Mouse (Mus musculus) hindbrain, embryonic 14.5 days (tissue): ENCODE data around the gene Radil. TPM values are rescaled to one million over a fixed set of nuclear protein-coding genes. Genes with fewer than 3 reads are reported as not detected.
A peak's percentile ranks its signal among the peaks of the same experiment; 100 is the strongest.

ENCODE experiments used
- ATAC-seq: fragments of 200-750 bp; cut with Nextera tagmentation; 2 replicates; pipeline ENCODE4 v1.8.0; 2017; ENCODE audit warnings: moderate number of reproducible peaks, mild to moderate bottlenecking, moderate TSS enrichment, moderate library complexity; ENCODE audit not compliant: low FRiP score
- DNase-seq: peaks from one replicate; pipeline ENCODE4 v3.0.0-alpha.2; 2015; ENCODE audit warnings: low spot score
- H3K27ac ChIP-seq: fragments of 300-500 bp; sonication (generic); 2 replicates; pipeline ENCODE4 v1.5.1; 2014; ENCODE audit warnings: mild to moderate bottlenecking, moderate library complexity
- H3K27me3 ChIP-seq: fragments of 300-500 bp; sonication (generic); 2 replicates; pipeline ENCODE4 v1.6.1; 2014; ENCODE audit warnings: mild to moderate bottlenecking, low read length, mixed read lengths; ENCODE audit not compliant: control insufficient read depth, insufficient read depth
- H3K36me3 ChIP-seq: fragments of 300-500 bp; sonication (generic); replicated peaks from 2 replicates; pipeline ENCODE4 v1.6.1; 2014; ENCODE audit not compliant: control insufficient read depth, insufficient read depth
- H3K4me1 ChIP-seq: fragments of 300-500 bp; sonication (generic); replicated peaks from 2 replicates; pipeline ENCODE4 v1.6.1; 2014; ENCODE audit warnings: antibody characterized with exemption, low read length, mixed read lengths; ENCODE audit not compliant: control insufficient read depth, insufficient read depth
- H3K4me2 ChIP-seq: fragments of 300-500 bp; sonication (generic); replicated peaks from 2 replicates; pipeline ENCODE4 v1.6.1; 2014; ENCODE audit warnings: mild to moderate bottlenecking, moderate library complexity
- H3K4me3 ChIP-seq: fragments of 300-500 bp; sonication (generic); replicated peaks from 2 replicates; pipeline ENCODE4 v1.5.1; 2014; ENCODE audit warnings: mild to moderate bottlenecking, low read length
- H3K9ac ChIP-seq: fragments of 300-500 bp; sonication (generic); 2 replicates; pipeline ENCODE4 v1.6.1; 2014
- H3K9me3 ChIP-seq: fragments of 300-500 bp; sonication (generic); 2 replicates; pipeline ENCODE4 v1.6.1; 2016; ENCODE audit warnings: low read length; ENCODE audit not compliant: control insufficient read depth
- WGBS: fragments of 180-500 bp; shearing (Covaris S2); extraction: QIAGEN DNeasy Blood & Tissue Kit; methylation state at CpG from one replicate; pipeline ENCODE4 v1.1.7; 2014; 5-methylcytosine and 5-hydroxymethylcytosine counted together
- polyA plus RNA-seq: library from polyadenylated mRNA; unstranded; fragments of >200 nt; fragmentation: Nextera tagmentation; extraction: Ambion mirVana; gene quantifications from 2 replicates; pipeline ENCODE4 v1.2.1, GENCODE M21; 2014

The Radil gene
- polyA plus RNA-seq, 1 experiment from 2014 or later, result 17.4 TPM

DNA sequence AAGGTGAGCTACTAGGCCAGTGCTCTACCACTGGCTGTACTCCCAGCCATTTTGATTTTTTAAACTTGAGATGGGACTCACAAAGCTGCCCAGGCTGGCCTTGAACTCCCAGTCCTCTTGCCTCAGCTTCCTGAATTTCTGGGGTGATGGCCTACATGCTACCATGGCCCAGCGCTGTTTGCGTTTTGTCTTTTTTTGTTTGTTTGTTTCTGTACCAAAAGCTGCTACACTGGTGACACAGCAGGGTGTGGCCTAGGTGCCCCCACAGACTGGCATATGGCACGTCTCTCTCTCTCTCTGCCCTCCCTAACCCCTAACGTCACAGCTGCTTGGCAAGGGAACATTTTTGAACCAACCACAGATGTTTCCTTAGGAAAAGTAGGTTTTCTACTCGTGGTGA is 91.1 kb downstream of the Radil start:
- DNase-seq (no peak), ATAC-seq (no peak)
- Histone ChIP-seq H3K9ac (no peak overlapping the region), H3K36me3 (peaks cover 52% of the 10 kb centered on the region), H3K9me3 (no peaks in the 10 kb centered on the region), H3K4me3 (no peak overlapping the region), H3K4me2 (no peak overlapping the region), H3K27ac (no peak overlapping the region), H3K4me1 (peaks cover 11% of the 10 kb centered on the region), H3K27me3 (no peaks in the 10 kb centered on the region)
- 72% methylated on average over 5 of the region's 5 CpGs for WGBS

DNA sequence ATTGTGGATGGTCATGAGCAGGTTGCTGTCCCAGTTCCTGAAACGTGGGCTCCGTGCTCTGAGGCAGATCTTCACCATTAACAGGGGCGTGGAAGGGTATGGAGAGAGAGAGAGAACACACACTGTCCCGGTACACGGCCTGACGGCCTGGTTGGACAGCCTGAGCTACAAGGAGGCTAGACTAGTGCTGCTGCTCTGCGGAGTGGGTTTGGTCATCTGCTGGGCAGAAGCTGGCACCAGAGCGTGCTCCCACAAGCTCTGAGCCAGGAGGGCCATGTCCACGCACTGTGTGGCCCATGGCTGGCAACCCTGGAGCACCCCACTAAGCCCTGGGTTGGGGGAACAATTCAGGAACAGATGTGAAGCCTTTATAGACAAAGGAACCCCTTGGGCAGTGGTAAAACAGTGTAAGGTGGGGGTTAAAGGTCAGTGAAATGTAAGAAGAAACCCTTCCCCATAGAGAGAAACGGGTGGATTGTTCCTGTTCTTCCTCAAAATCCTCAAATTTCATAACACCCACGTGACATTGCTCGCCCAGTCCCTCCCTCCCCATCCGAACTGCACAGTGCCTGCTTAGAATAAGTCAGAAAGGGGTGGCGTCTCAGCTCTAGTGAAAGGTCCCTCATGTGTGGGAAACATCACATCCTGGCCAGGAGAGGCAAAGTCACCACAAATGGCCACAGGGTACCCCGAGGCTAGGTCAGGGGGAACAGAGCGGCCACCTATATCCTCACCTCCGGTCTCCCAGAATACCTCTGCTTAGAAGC is 91.9 kb downstream of the Radil start:
- ATAC-seq (no peak), DNase-seq (no peak)
- Histone ChIP-seq H3K36me3 (peaks cover 61% of the 10 kb centered on the region), H3K4me3 (no peak overlapping the region), H3K9me3 (no peaks in the 10 kb centered on the region), H3K9ac (no peak overlapping the region), H3K27me3 (no peaks in the 10 kb centered on the region), H3K4me1 (peaks cover 5% of the 10 kb centered on the region; the same call in 1 of the 2 replicates), H3K27ac (no peak overlapping the region), H3K4me2 (no peak overlapping the region)
- WGBS, result 95% methylated on average over 17 of the region's 17 CpGs

DNA sequence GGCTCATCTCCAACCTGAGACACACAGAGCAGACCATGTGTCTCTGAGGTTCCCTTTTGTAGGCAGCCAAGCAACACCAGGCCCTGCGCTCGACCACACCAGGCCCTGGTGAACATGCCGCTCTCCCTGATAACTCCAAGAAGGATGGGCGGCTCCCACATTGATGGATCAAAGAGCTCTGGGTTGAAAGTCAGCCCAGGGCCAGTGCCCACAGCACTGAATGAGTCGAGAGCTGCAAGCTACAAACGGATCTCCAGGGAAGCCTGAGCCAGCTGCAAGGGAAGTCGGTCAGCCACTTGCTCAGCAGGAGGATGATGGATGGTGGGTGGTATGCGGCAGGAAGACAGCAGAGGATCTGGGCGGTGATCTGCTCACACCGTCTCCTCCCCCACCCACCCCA is 93.6 kb downstream of the Radil start:
- WGBS, result 59% methylated on average over 10 of the region's 10 CpGs
- H3K4me3 ChIP-seq, result no peak overlapping the region
- H3K36me3 ChIP-seq, result peaks cover 77% of the 10 kb centered on the region
- no peaks in the 10 kb centered on the region for H3K27me3 ChIP-seq
- H3K9ac ChIP-seq, result no peak overlapping the region
- H3K9me3 ChIP-seq, result no peaks in the 10 kb centered on the region
- no peak overlapping the region for H3K27ac ChIP-seq
- ATAC-seq, result no peak
- H3K4me1 ChIP-seq, result no peaks in the 10 kb centered on the region
- H3K4me2 ChIP-seq, result no peak overlapping the region
- DNase-seq, result no peak

DNA sequence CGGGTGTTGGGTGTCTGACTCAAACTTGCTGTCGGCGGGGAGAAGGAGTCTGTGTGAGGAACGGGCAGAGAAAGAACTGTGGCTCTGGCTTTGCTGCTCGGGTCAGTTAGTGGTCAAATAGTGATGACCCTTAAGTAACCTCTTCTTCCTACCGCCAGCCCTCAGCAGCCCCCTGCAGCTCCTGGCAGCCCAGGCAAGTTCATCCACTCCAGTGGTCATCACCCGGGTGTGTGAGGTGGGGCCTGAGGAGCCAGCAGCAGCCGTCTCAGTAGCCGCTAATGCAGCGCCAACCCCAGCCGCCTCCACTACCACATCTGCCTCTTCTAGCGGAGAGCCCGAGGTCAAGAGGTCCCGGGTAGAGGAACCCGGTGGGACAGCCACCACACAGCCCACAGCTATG is 94.6 kb downstream of the Radil start:
- Histone ChIP-seq H3K9ac (no peak overlapping the region), H3K4me1 (no peaks in the 10 kb centered on the region), H3K4me3 (no peak overlapping the region), H3K36me3 (peaks cover 82% of the 10 kb centered on the region), H3K27me3 (no peaks in the 10 kb centered on the region), H3K9me3 (no peaks in the 10 kb centered on the region), H3K27ac (no peak overlapping the region), H3K4me2 (no peak overlapping the region)
- WGBS, result 64% methylated on average over 15 of the region's 15 CpGs
- DNase-seq (no peak), ATAC-seq (no peak)

DNA sequence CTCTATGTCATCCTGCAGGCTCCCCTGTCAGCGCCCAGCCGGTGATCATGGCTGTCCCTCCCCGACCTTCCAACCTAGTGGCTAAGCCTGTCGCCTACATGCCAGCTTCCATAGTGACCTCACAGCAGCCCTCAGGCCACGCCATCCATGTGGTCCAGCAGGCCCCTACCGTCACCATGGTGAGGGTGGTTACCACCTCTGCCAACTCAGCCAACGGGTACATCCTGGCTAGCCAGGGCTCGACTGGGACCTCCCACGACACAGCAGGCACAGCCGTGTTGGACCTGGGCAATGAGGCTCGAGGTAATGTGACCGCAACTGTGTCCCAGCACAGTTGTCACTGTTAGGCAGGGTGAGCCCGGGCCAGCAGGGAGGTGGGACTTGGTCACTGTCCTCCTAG is 97.2 kb downstream of the Radil start:
- H3K4me3 ChIP-seq, result no peak overlapping the region
- 94% methylated on average over 13 of the region's 13 CpGs for WGBS
- H3K36me3 ChIP-seq, result peaks cover 76% of the 10 kb centered on the region
- no peaks in the 10 kb centered on the region for H3K27me3 ChIP-seq
- no peak overlapping the region for H3K27ac ChIP-seq
- DNase-seq (no peak), ATAC-seq (no peak)
- H3K4me1 ChIP-seq, result no peaks in the 10 kb centered on the region
- no peak overlapping the region for H3K9ac ChIP-seq
- H3K4me2 ChIP-seq, result no peak overlapping the region
- H3K9me3 ChIP-seq, result no peaks in the 10 kb centered on the region

DNA sequence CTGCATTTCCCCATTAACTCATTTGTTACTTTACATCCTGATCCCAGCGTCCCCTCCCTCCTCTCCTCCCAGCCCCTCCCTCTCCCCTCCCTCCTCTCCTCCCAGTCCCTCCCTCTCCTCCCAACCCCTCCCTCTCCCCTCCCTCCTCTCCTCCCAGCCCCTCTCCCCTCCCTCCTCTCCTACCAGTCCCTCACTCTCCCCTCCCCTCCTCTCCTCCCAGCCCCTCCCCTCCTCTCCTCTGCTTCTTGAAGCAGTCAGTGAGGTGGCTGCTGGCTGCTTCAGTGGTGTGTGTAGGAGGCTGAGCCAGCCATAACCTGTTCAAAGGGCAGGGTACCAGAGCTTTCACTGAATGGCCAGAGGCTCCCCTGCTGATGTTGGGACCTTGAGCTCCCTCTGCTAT is 99.1 kb downstream of the Radil start:
- DNase-seq (no peak), ATAC-seq (no peak)
- Histone ChIP-seq H3K27me3 (no peaks in the 10 kb centered on the region), H3K9ac (no peak overlapping the region), H3K4me1 (peaks cover 4% of the 10 kb centered on the region; the same call in 1 of the 2 replicates), H3K4me2 (no peak overlapping the region), H3K9me3 (no peaks in the 10 kb centered on the region), H3K36me3 (peaks cover 59% of the 10 kb centered on the region), H3K4me3 (no peak overlapping the region), H3K27ac (no peak overlapping the region)
- 38% methylated on average over 1 of the region's 1 CpGs for WGBS

DNA sequence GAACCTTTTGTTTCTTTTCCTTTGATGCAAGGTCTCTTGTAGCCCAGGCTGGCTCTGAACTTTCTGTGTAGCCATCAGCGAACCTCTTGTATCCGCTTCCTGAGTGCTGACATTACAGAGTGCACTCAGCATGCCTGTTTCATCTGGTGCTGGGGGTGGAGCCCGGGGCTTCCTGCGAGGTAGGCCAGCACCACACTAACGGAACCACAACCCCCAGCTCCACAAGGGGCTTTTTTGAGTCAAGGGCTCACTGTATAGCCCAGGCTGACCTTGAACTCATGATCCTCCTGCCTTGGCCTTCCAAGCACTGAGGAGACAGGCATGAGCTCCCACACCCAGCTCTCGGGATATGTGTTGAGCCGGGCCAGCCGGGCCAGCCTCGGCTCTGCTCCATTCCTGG is 100.1 kb downstream of the Radil start:
- peaks cover 50% of the 10 kb centered on the region for H3K36me3 ChIP-seq
- no peaks in the 10 kb centered on the region for H3K9me3 ChIP-seq
- H3K27ac ChIP-seq, result no peak overlapping the region
- 83% methylated on average over 9 of the region's 9 CpGs for WGBS
- no peaks in the 10 kb centered on the region for H3K27me3 ChIP-seq
- ATAC-seq (no peak), DNase-seq (no peak)
- H3K9ac ChIP-seq, result no peak overlapping the region
- H3K4me3 ChIP-seq, result no peak overlapping the region
- no peak overlapping the region for H3K4me2 ChIP-seq
- H3K4me1 ChIP-seq, result peaks cover 6% of the 10 kb centered on the region; the same call in 1 of the 2 replicates

DNA sequence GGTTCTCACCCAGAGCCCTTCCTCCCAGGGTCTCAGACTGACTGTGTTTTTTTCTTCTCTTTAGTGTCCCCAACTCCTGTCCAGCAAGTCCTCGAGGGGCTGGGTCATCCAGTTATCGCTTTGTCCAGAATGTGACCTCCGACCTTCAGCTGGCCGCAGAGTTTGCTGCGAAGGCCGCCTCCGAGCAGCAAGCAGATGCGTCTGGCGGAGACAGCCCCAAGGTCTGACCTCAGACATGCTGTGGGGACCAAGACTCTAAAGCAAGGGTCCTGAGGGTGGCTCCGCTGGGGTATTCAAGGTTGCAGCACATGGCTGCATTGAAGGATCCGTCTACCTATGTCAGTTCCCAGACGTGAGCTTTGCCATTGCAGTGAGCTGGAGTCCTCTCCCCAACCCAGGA is 102.3 kb downstream of the Radil start:
- Histone ChIP-seq H3K4me1 (peaks cover 11% of the 10 kb centered on the region; the same call in 1 of the 2 replicates), H3K4me2 (no peak overlapping the region), H3K27ac (no peak overlapping the region), H3K9me3 (no peaks in the 10 kb centered on the region), H3K27me3 (no peaks in the 10 kb centered on the region), H3K9ac (no peak overlapping the region; the same call in 1 of the 2 replicates), H3K4me3 (no peak overlapping the region), H3K36me3 (peaks cover 30% of the 10 kb centered on the region)
- WGBS, result 62% methylated on average over 12 of the region's 12 CpGs
- ATAC-seq (no peak), DNase-seq (no peak)

DNA sequence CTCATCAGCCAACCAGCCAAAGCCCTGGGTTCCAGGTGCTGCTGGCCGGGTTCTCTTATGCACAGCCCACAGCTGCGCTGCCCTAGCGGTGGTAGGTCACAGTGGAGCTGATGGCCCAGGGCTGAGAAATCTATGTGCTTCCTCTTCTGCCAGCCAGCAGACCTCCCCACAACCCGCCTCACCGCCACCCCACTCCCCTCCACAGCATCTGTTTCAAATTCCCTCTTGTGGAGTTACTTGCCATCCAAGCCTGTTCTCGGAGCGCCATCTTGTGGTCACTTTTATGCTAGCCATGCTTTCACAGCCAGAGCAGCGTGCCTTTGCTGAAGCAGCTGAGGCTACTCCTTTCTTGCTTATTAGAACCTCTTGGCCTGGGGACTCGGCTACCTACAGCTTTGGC is 102.8 kb downstream of the Radil start:
- peak; percentile 78 for ATAC-seq
- WGBS, result 9% methylated on average over 9 of the region's 9 CpGs
- no peak overlapping the region for H3K4me3 ChIP-seq
- H3K27me3 ChIP-seq, result no peaks in the 10 kb centered on the region
- no peaks in the 10 kb centered on the region for H3K9me3 ChIP-seq
- peaks cover 11% of the 10 kb centered on the region; the same call in 1 of the 2 replicates for H3K4me1 ChIP-seq
- H3K9ac ChIP-seq, result no peak overlapping the region; the same call in 1 of the 2 replicates
- no peak overlapping the region for H3K27ac ChIP-seq
- no peak overlapping the region for H3K4me2 ChIP-seq
- peak; percentile 98 for DNase-seq
- peaks cover 25% of the 10 kb centered on the region for H3K36me3 ChIP-seq
